8 mouse cellular contexts compared by ENCODE assay signal in genomic region chr16:50364189-50365059, GRCm38 (mm10).
DNase-seq lines count a peak whose midpoint lies in the region; ATAC-seq and TF ChIP-seq lines count a peak whose summit lies in the region.

No protein-coding gene starts in this region.

- peak overlapping the region; percentile 21 for H3K9ac ChIP-seq in ES-Bruce4 (ENCODE audit: low read depth, poor library complexity, severe bottlenecking)
- H3K9ac ChIP-seq in liver, embryonic 16.5 days (ENCODE audit: low read depth, low read length), result no peak overlapping the region
- H3K9ac ChIP-seq in neural tube, embryonic 12.5 days, result peak overlapping the region; percentile 41; the same call in 1 of the 2 replicates

- H3K9me3 ChIP-seq in ES-Bruce4 (replicated peaks; ENCODE audit: control insufficient read depth, insufficient read depth, low read length, poor library complexity, severe bottlenecking), result no peaks in the 10 kb centered on the region
- no peaks in the 10 kb centered on the region for H3K9me3 ChIP-seq in liver, embryonic 16.5 days (replicated peaks; ENCODE audit: control insufficient read depth, low read length)
- no peaks in the 10 kb centered on the region for H3K9me3 ChIP-seq in neural tube, embryonic 12.5 days

- H3K27ac ChIP-seq in ES-Bruce4 (ENCODE audit: insufficient read depth, low read length), result peak overlapping the region; percentile 22; the same call in 1 of the 2 replicates
- H3K27ac ChIP-seq in bone marrow, adult 2 months (ENCODE audit: control insufficient read depth, insufficient read depth, low read depth, low read length, poor library complexity), result no peak overlapping the region; the same call in 1 of the 2 replicates
- H3K27ac ChIP-seq in embryonic fibroblast, embryonic 13.5 days (ENCODE audit: insufficient read depth, low read length), result peak overlapping the region; percentile 63
- peak overlapping the region; percentile 57; the same call in 1 of the 2 replicates for H3K27ac ChIP-seq in liver, embryonic 16.5 days (ENCODE audit: low read length)
- no peak overlapping the region for H3K27ac ChIP-seq in neural tube, embryonic 12.5 days

- no peaks in the 10 kb centered on the region for H3K27me3 ChIP-seq in ES-Bruce4 (ENCODE audit: control insufficient read depth, insufficient read depth, low read length, poor library complexity, severe bottlenecking)
- H3K27me3 ChIP-seq in liver, embryonic 16.5 days (ENCODE audit: control insufficient read depth, insufficient read depth, low read depth, low read length), result no peaks in the 10 kb centered on the region
- no peaks in the 10 kb centered on the region for H3K27me3 ChIP-seq in neural tube, embryonic 12.5 days (replicated peaks)

- peak; percentile 85 to 91 for ATAC-seq in hematopoietic stem cell, adult 5-6 weeks (replicated peaks in 1 of 2; ENCODE audit: insufficient read depth in 1 of 2, low FRiP score in 2 of 2, low TSS enrichment in 1 of 2, low read depth in 1 of 2, poor library complexity in 2 of 2, severe bottlenecking in 2 of 2)
- peak; percentile 90 for ATAC-seq in liver, embryonic 16.5 days (ENCODE audit: low read depth)
- ATAC-seq in neural tube, embryonic 12.5 days (ENCODE audit: low FRiP score, low read depth), result peak; percentile 87

- WGBS in bone marrow, adult 2 months, result 9% methylated on average over 11 of the region's 11 CpGs
- WGBS in liver, embryonic 16.5 days (ENCODE audit: insufficient replicate concordance), result 13% methylated on average over 11 of the region's 11 CpGs
- 12% methylated on average over 11 of the region's 11 CpGs for WGBS in neural tube, embryonic 12.5 days

- H3K4me3 ChIP-seq in ES-Bruce4 (ENCODE audit: low read depth, low read length), result peak overlapping the region; percentile 47; the same call in 1 of the 2 replicates
- peak overlapping the region; percentile 37 for H3K4me3 ChIP-seq in bone marrow, adult 2 months (replicated peaks; ENCODE audit: control insufficient read depth, low read depth, low read length)
- H3K4me3 ChIP-seq in embryonic fibroblast, embryonic 13.5 days (ENCODE audit: insufficient read depth, low read length), result peak overlapping the region; percentile 46
- H3K4me3 ChIP-seq in liver, embryonic 16.5 days (ENCODE audit: low read depth, low read length), result peak overlapping the region; percentile 42
- peak overlapping the region; percentile 24 for H3K4me3 ChIP-seq in neural tube, embryonic 12.5 days

- TF ChIP-seq EP300 in ES-Bruce4 (IDR thresholded peaks at IDR 0.05; ENCODE audit: insufficient read depth, low read depth, low read length), result no peak

- H3K36me3 ChIP-seq in ES-Bruce4 (ENCODE audit: control insufficient read depth, insufficient read depth, low read length, poor library complexity, severe bottlenecking), result no peaks in the 10 kb centered on the region
- H3K36me3 ChIP-seq in liver, embryonic 16.5 days (ENCODE audit: control insufficient read depth, insufficient read depth), result no peaks in the 10 kb centered on the region
- H3K36me3 ChIP-seq in neural tube, embryonic 12.5 days, result no peaks in the 10 kb centered on the region

- TF ChIP-seq POLR2A in ES-Bruce4 (IDR thresholded peaks at IDR 0.05; ENCODE audit: insufficient read depth, low read length), result no peak
- TF ChIP-seq POLR2A in bone marrow, adult 2 months (IDR thresholded peaks at IDR 0.05; ENCODE audit: borderline replicate concordance, control insufficient read depth, low read depth, low read length), result no peak
- 0 out of 2 replicates have a peak, but pooled peaks have one; percentile 4 for TF ChIP-seq POLR2A in embryonic fibroblast, embryonic 13.5 days (IDR thresholded peaks at IDR 0.05; ENCODE audit: low read depth, low read length)

- H3K4me2 ChIP-seq in liver, embryonic 16.5 days (ENCODE audit: low read depth, low read length), result peak overlapping the region; percentile 48
- H3K4me2 ChIP-seq in neural tube, embryonic 12.5 days (replicated peaks), result peak overlapping the region; percentile 50

- H3K4me1 ChIP-seq in ES-Bruce4 (ENCODE audit: control insufficient read depth, insufficient read depth, low read length), result no peaks in the 10 kb centered on the region
- no peaks in the 10 kb centered on the region; the same call in 1 of the 2 replicates for H3K4me1 ChIP-seq in bone marrow, adult 2 months (ENCODE audit: control insufficient read depth, insufficient read depth, low read length)
- 0 out of 2 replicates have a peak, but pooled peaks cover 2% of the 10 kb centered on the region for H3K4me1 ChIP-seq in embryonic fibroblast, embryonic 13.5 days (ENCODE audit: control insufficient read depth, insufficient read depth, low read length)
- no peaks in the 10 kb centered on the region; the same call in none of the 2 replicates for H3K4me1 ChIP-seq in liver, embryonic 16.5 days (ENCODE audit: control insufficient read depth, low read depth, low read length)
- peaks cover 11% of the 10 kb centered on the region for H3K4me1 ChIP-seq in neural tube, embryonic 12.5 days

- TF ChIP-seq CTCF in ES-Bruce4 (IDR thresholded peaks at IDR 0.05; ENCODE audit: low read depth, low read length), result no peak
- TF ChIP-seq CTCF in bone marrow, adult 2 months (IDR thresholded peaks at IDR 0.05; ENCODE audit: control insufficient read depth, insufficient read depth, low read length), result no peak
- TF ChIP-seq CTCF in embryonic fibroblast, embryonic 13.5 days (IDR thresholded peaks at IDR 0.05; ENCODE audit: borderline replicate concordance, insufficient read depth, low read length), result no peak

- DNase-seq in layer of hippocampus, adult 18-20 months (ENCODE audit: low spot score in 2 of 2), result peak; percentile 54 to 68
- peak; percentile 84 for DNase-seq in yolk sac, embryonic 10.5 days (ENCODE audit: low spot score)

Comparison
In these comparisons a context has a peak if more than half of its experiments do, and no peak if none do; other contexts are left out.
1. H3K27ac ChIP-seq: peak in ES-Bruce4 (single experiment), embryonic fibroblast, embryonic 13.5 days (single experiment) and liver, embryonic 16.5 days (single experiment); none in bone marrow, adult 2 months (single experiment) and neural tube, embryonic 12.5 days (single experiment).
2. Peak in every context shown above with its lines, with median percentiles within 50 percentile points of each other: H3K4me3 ChIP-seq and ATAC-seq.